Mouse (Mus musculus): ENCODE results near the gene Prmt2.

- no peak for TF ChIP-seq CTCF (IDR thresholded peaks at IDR 0.05; ENCODE audit: low read depth, low read length)
- TF ChIP-seq POLR2A (IDR thresholded peaks at IDR 0.05; ENCODE audit: extremely low read depth, insufficient read depth, low read length): no peak
Measured at GRCm38 (mm10) chr10:76239401-76239800, 1.7 kb upstream of the Prmt2 start.
